20 mouse cellular contexts compared by ENCODE assay signal in the genomic region with DNA sequence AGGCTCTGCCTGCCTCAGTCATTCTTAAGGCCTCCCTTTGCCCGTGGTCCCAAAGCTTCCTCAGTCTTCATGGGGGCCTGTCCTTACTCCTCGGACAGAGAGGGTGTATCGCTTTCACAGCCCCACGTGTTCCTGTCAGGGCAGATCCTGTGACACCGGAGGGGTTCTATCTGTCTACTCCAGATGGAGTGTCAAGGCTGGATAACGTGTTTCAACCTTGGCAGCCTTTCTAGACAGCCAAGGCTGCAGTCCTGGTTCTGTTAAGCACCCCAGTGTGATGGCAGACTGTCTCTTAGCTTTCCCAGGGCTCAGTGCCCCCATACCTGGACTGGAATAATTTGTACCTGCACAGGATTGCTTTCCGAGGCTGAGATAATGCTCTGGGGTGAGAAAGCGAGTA. TPM values are rescaled to one million over a fixed set of nuclear protein-coding genes. Genes with fewer than 3 reads are reported as not detected.
"Had no signal": no experiment of that assay in that cellular context is flagged by ENCODE, and none has a peak within 500 bp of the region (broad histone marks: within the 10 kb centered on the region; RNA-seq: fewer than 3 reads in every experiment).

No protein-coding gene starts in this region.

- H3K9me3 ChIP-seq: limb, embryonic 13.5 days; liver, embryonic 15.5 days; lung, embryonic 15.5 days; megakaryocyte, embryonic 14.5 days; midbrain, embryonic 15.5 days; neural tube, embryonic 12.5 days had no signal

- H3K4me2 ChIP-seq: limb, embryonic 13.5 days; liver, embryonic 15.5 days; lung, embryonic 15.5 days; midbrain, embryonic 11.5 days; midbrain, embryonic 15.5 days; neural tube, embryonic 12.5 days had no signal

- H3K27ac ChIP-seq: kidney, postnatal 0 days; limb, embryonic 13.5 days; liver, embryonic 15.5 days; lung, embryonic 15.5 days; macrophage; midbrain, embryonic 15.5 days; neural tube, embryonic 12.5 days had no signal

- H3K4me1 ChIP-seq: liver, embryonic 15.5 days; megakaryocyte, embryonic 14.5 days; midbrain, embryonic 15.5 days; neural tube, embryonic 12.5 days had no signal

- H3K4me3 ChIP-seq: limb, embryonic 13.5 days; liver, embryonic 15.5 days; lung, embryonic 15.5 days; megakaryocyte, embryonic 14.5 days; midbrain, embryonic 15.5 days; neural tube, embryonic 12.5 days had no signal

- ATAC-seq: midbrain, embryonic 15.5 days had no signal

- H3K27me3 ChIP-seq: limb, embryonic 13.5 days; lung, embryonic 15.5 days; midbrain, embryonic 15.5 days; neural tube, embryonic 12.5 days had no signal

- DNase-seq: kidney, adult 8-10 months; kidney, postnatal 36 days; layer of hippocampus, adult 9-11 months; left cerebral cortex, postnatal 4 days; lung, postnatal 14 days; thymus, adult 18-20 months; thymus, postnatal 14 days had no signal

- H3K9ac ChIP-seq: limb, embryonic 13.5 days; liver, embryonic 15.5 days; lung, embryonic 15.5 days; midbrain, embryonic 15.5 days; neural tube, embryonic 12.5 days had no signal

- H3K36me3 ChIP-seq: limb, embryonic 13.5 days; liver, embryonic 15.5 days; lung, embryonic 15.5 days; midbrain, embryonic 15.5 days; neural tube, embryonic 12.5 days had no signal

RNA-seq across cellular contexts. Expression of a gene that starts 40.4 kb away (rescaled TPM):
- total RNA-seq: layer of hippocampus, adult 18-20 months; left cerebral cortex, postnatal 4 days; monocyte, adult 5-6 weeks; neutrophil, adult 5-6 weeks had no signal
- polyA plus RNA-seq: limb, embryonic 13.5 days; liver, embryonic 15.5 days; macrophage; midbrain, embryonic 11.5 days; midbrain, embryonic 15.5 days; neural tube, embryonic 12.5 days; stomach, embryonic 14.5 days had no signal
